Mouse (Mus musculus): ENCODE data around the gene Tnfsf12. TPM values are rescaled to one million over a fixed set of nuclear protein-coding genes. Genes with fewer than 3 reads are reported as not detected.
A peak's percentile ranks its signal among the peaks of the same experiment; 100 is the strongest.

The Tnfsf12 gene
- polyA plus RNA-seq, 1 experiment: 13.7 TPM

DNA sequence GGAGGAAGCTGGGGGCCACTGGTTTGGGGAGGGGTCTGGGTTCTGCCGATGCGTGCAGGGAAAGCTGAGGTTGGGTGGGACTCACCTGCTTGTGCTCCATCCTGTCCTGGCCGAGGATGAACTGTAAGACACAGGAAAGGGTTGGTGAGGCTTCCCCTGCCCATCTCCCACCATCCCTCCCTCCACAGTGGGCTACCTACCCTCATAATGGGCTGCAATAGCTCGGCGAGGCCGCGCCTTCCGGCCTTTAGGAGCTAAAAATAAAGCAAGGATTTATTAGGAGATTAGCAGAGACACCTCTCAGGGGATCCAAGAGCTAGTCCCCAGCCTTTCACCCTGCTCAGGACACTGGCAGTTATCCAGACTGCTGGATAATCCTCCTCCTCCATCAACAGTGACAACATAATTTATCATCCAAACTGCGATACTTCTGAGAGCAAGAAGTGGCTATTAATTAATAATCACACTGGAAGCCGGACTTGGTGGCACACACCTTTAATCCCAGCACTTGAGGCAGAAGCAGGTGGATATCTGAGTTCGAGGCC, 2.2 kb downstream of the Tnfsf12 start:
- peaks cover 21% of the 10 kb centered on the region for H3K4me1 ChIP-seq (ENCODE audit: control insufficient read depth, insufficient read depth, insufficient read length, low read length)
- H3K27ac ChIP-seq (ENCODE audit: insufficient read depth, low read depth, low read length): peak overlapping the region; percentile 10; the same call in 1 of the 2 replicates
- H3K4me3 ChIP-seq (ENCODE audit: low read depth, low read length): no peak overlapping the region
- TF ChIP-seq POLR2A (IDR thresholded peaks at IDR 0.05; ENCODE audit: low read depth, low read length) (no peak), CTCF (IDR thresholded peaks at IDR 0.05; ENCODE audit: extremely low read depth, insufficient read length, insufficient replicate concordance, low read depth, low read length) (no peak)
- H3K36me3 ChIP-seq (ENCODE audit: control insufficient read depth, insufficient read depth, low read length): peaks cover 9% of the 10 kb centered on the region; the same call in 1 of the 2 replicates
- WGBS: 51% methylated on average over 11 of the region's 11 CpGs
- H3K27me3 ChIP-seq (ENCODE audit: control insufficient read depth, insufficient read depth, low read length): no peaks in the 10 kb centered on the region

GRCm38 (mm10) chr11:69692863-69693262, 2.8 kb downstream of the Tnfsf12 start:
- Histone ChIP-seq H3K4me3 (ENCODE audit: low read depth, low read length) (no peak overlapping the region), H3K36me3 (ENCODE audit: control insufficient read depth, insufficient read depth, low read length) (peaks cover 9% of the 10 kb centered on the region), H3K4me1 (ENCODE audit: control insufficient read depth, insufficient read depth, insufficient read length, low read length) (peaks cover 21% of the 10 kb centered on the region), H3K27me3 (ENCODE audit: control insufficient read depth, insufficient read depth, low read length) (no peaks in the 10 kb centered on the region), H3K27ac (ENCODE audit: insufficient read depth, low read depth, low read length) (peak overlapping the region; percentile 75)
- WGBS: 39% methylated on average over 6 of the region's 6 CpGs
- no peak for TF ChIP-seq CTCF (IDR thresholded peaks at IDR 0.05; ENCODE audit: extremely low read depth, insufficient read length, insufficient replicate concordance, low read depth, low read length)
- TF ChIP-seq POLR2A (IDR thresholded peaks at IDR 0.05; ENCODE audit: low read depth, low read length): no peak; the same call in 1 of the 2 replicates

DNA sequence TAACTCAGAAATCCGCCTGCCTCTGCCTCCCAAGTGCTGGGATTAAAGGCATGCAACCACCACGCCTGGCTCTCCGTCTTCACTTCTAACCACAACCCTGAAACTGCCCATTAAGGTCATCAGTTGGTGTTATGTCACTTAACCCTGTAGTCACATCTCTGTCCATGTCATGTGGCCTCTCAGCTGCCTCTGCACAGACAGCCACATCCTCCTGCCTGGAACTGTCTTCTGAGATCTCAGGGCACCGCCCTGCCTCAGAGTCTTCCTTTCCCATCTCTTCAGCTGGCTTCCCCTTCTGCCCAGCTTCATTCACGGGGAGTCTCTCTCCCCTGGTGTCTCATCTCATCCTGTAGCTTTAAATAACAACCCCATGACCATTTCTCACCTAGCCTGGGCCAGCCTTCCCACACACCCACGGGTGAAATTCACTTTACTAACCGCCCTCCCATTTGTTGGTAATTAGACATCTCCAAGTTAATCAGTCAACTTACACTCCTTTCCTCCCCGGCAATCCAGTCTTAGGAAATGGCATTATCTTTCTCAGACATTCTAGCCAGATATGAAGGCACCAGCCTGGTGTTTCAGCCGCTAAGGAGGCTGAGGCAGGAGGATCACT, 3.3 kb downstream of the Tnfsf12 start:
- Histone ChIP-seq H3K4me3 (ENCODE audit: low read depth, low read length) (no peak overlapping the region), H3K27me3 (ENCODE audit: control insufficient read depth, insufficient read depth, low read length) (no peaks in the 10 kb centered on the region), H3K36me3 (ENCODE audit: control insufficient read depth, insufficient read depth, low read length) (peaks cover 9% of the 10 kb centered on the region), H3K4me1 (ENCODE audit: control insufficient read depth, insufficient read depth, insufficient read length, low read length) (peaks cover 21% of the 10 kb centered on the region), H3K27ac (ENCODE audit: insufficient read depth, low read depth, low read length) (peak overlapping the region; percentile 75)
- WGBS: 61% methylated on average over 9 of the region's 9 CpGs
- peak; percentile 27; the same call in 1 of the 2 replicates for TF ChIP-seq POLR2A (IDR thresholded peaks at IDR 0.05; ENCODE audit: low read depth, low read length)
- TF ChIP-seq CTCF (IDR thresholded peaks at IDR 0.05; ENCODE audit: extremely low read depth, insufficient read length, insufficient replicate concordance, low read depth, low read length): no peak

DNA sequence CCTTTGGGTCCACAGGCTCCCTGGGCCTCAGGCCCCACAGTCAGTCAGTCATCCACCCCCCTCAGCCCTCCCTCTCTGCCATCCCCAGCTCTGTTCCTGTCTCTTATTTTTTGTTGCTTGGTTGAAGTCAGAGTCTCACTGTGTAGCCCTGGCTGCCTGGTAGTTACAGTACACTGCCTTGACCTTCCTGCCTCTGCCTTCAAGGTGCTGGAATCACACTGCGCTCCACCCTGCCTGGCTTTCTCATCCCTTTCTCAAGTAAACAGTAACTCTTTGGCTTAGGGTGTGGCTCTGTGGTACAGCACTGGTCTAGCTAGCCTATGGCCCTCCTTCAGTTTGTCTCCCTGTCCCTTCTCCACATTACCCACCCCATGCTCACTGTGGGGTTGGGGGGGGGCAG, 5.8 kb downstream of the Tnfsf12 start:
- H3K27ac ChIP-seq (ENCODE audit: insufficient read depth, low read depth, low read length): peak overlapping the region; percentile 13; the same call in 1 of the 2 replicates
- 70% methylated on average over 1 of the region's 1 CpGs for WGBS
- TF ChIP-seq CTCF (IDR thresholded peaks at IDR 0.05; ENCODE audit: extremely low read depth, insufficient read length, insufficient replicate concordance, low read depth, low read length): no peak
- no peak for TF ChIP-seq POLR2A (IDR thresholded peaks at IDR 0.05; ENCODE audit: low read depth, low read length)

GRCm38 (mm10) chr11:69687061-69687460, 8.6 kb downstream of the Tnfsf12 start:
- H3K27ac ChIP-seq (ENCODE audit: insufficient read depth, low read depth, low read length): peak overlapping the region; percentile 62
- H3K36me3 ChIP-seq (ENCODE audit: control insufficient read depth, insufficient read depth, low read length): peaks cover 7% of the 10 kb centered on the region
- H3K4me3 ChIP-seq (ENCODE audit: low read depth, low read length): peak overlapping the region; percentile 50
- WGBS: 20% methylated on average over 5 of the region's 5 CpGs
- H3K27me3 ChIP-seq (ENCODE audit: control insufficient read depth, insufficient read depth, low read length): no peaks in the 10 kb centered on the region
- TF ChIP-seq POLR2A (IDR thresholded peaks at IDR 0.05; ENCODE audit: low read depth, low read length): no peak
- TF ChIP-seq CTCF (IDR thresholded peaks at IDR 0.05; ENCODE audit: extremely low read depth, insufficient read length, insufficient replicate concordance, low read depth, low read length): no peak
- peaks cover 19% of the 10 kb centered on the region for H3K4me1 ChIP-seq (ENCODE audit: control insufficient read depth, insufficient read depth, insufficient read length, low read length)

More for the DNA sequence above, 5.8 kb downstream of the Tnfsf12 start:
- no peak overlapping the region for H3K4me3 ChIP-seq (ENCODE audit: low read depth, low read length)
- no peaks in the 10 kb centered on the region for H3K27me3 ChIP-seq (ENCODE audit: control insufficient read depth, insufficient read depth, low read length)
- peaks cover 26% of the 10 kb centered on the region for H3K4me1 ChIP-seq (ENCODE audit: control insufficient read depth, insufficient read depth, insufficient read length, low read length)
- H3K36me3 ChIP-seq (ENCODE audit: control insufficient read depth, insufficient read depth, low read length): peaks cover 9% of the 10 kb centered on the region

GRCm38 (mm10) chr11:69686377-69686776, 9.3 kb downstream of the Tnfsf12 start:
- 6% methylated on average over 4 of the region's 4 CpGs for WGBS
- H3K27ac ChIP-seq (ENCODE audit: insufficient read depth, low read depth, low read length): peak overlapping the region; percentile 100
- no peak for TF ChIP-seq POLR2A (IDR thresholded peaks at IDR 0.05; ENCODE audit: low read depth, low read length)
- TF ChIP-seq CTCF (IDR thresholded peaks at IDR 0.05; ENCODE audit: extremely low read depth, insufficient read length, insufficient replicate concordance, low read depth, low read length): no peak

DNA sequence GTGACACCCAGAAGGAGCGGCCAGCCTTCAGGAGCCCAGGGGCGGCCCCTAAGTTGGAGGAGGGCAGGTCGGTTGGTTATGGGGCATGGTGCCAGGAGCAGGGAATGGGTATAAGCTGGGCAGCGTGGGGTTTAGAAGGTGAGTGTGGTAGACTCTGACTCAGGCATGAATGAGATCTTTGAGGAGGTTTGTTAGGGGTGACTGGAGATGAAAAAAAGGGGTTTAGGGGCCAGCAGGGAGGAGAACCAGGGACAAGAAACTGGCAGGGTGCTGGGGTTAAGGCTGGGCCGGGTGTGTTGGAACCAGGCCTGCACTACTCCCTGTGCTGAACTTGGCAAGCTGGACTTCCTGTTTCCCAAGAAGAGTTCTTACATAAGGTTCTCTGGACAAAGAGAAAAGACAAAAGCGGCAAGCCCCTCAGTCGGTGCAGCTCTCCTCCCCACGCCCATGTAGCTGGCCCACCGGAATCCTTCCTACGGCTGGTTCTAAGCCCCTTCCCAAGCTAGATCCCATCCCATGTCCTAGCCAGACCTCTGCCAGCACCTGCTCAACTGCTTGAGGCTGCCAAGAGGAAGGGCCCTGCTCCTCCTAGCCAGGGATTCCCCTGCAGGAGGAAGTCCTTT, 10.0 kb downstream of the Tnfsf12 start, which contains the start of gene Tnfsf13:
TSS of gene Tnfsf13 (minus strand) at position 259 of the 623 bp plus-strand sequence.
- WGBS: 6% methylated on average over 10 of the region's 10 CpGs
- H3K4me3 ChIP-seq (ENCODE audit: low read depth, low read length): peak within 1 kb of the TSS; percentile 67
- H3K27ac ChIP-seq (ENCODE audit: insufficient read depth, low read depth, low read length): peak within 1 kb of the TSS; percentile 100
- H3K4me1 ChIP-seq (ENCODE audit: control insufficient read depth, insufficient read depth, insufficient read length, low read length): peaks cover 15% of the 10 kb centered on the region
- H3K36me3 ChIP-seq (ENCODE audit: control insufficient read depth, insufficient read depth, low read length): peaks cover 2% of the 10 kb centered on the region
- no peak for TF ChIP-seq POLR2A (IDR thresholded peaks at IDR 0.05; ENCODE audit: low read depth, low read length)
- TF ChIP-seq CTCF (IDR thresholded peaks at IDR 0.05; ENCODE audit: extremely low read depth, insufficient read length, insufficient replicate concordance, low read depth, low read length): no peak
- H3K27me3 ChIP-seq (ENCODE audit: control insufficient read depth, insufficient read depth, low read length): no peaks in the 10 kb centered on the region

More at GRCm38 (mm10) chr11:69686377-69686776, 9.3 kb downstream of the Tnfsf12 start:
- peaks cover 15% of the 10 kb centered on the region for H3K4me1 ChIP-seq (ENCODE audit: control insufficient read depth, insufficient read depth, insufficient read length, low read length)
- no peaks in the 10 kb centered on the region for H3K27me3 ChIP-seq (ENCODE audit: control insufficient read depth, insufficient read depth, low read length)
- peaks cover 5% of the 10 kb centered on the region for H3K36me3 ChIP-seq (ENCODE audit: control insufficient read depth, insufficient read depth, low read length)
- H3K4me3 ChIP-seq (ENCODE audit: low read depth, low read length): peak overlapping the region; percentile 50
